Mouse (Mus musculus): Measurements from ENCODE around the gene Cdc37l1. TPM values are rescaled to one million over a fixed set of nuclear protein-coding genes. Genes with fewer than 3 reads are reported as not detected.
"Not testable (repeated sequence)": the region's sequence is repeated elsewhere in the genome, so short reads cannot be mapped to it uniquely, and the experiment has no call there.

Gene Cdc37l1
- total RNA-seq, 2 experiments from 2014 or later, result 33.2 to 39.2 TPM

GRCm38 (mm10) chr19:29000321-29000720 lies 10.2 kb downstream of the Cdc37l1 start:
- not testable (repeated sequence) for DNase-seq (ENCODE audit: low spot score in 2 of 2)

GRCm38 (mm10) chr19:29008069-29008706 lies 18.0 kb downstream of the Cdc37l1 start:
- no peak for DNase-seq (ENCODE audit: low spot score in 2 of 2)

GRCm38 (mm10) chr19:29009046-29009445 lies 18.9 kb downstream of the Cdc37l1 start:
- no peak for DNase-seq (ENCODE audit: low spot score in 2 of 2)

GRCm38 (mm10) chr19:29011355-29011990 lies 21.3 kb downstream of the Cdc37l1 start:
- DNase-seq (ENCODE audit: low spot score in 2 of 2), result no peak

- no peak for DNase-seq (ENCODE audit: low spot score in 2 of 2)
Observed at GRCm38 (mm10) chr19:29014466-29015055, 24.4 kb downstream of the Cdc37l1 start.

- DNase-seq (ENCODE audit: low spot score in 2 of 2), result no peak
Observed at GRCm38 (mm10) chr19:29015410-29016203, 25.5 kb downstream of the Cdc37l1 start.

- DNase-seq (ENCODE audit: low spot score in 2 of 2), result no peak
Observed at GRCm38 (mm10) chr19:29016204-29016765, 26.1 kb downstream of the Cdc37l1 start.

- DNase-seq (ENCODE audit: low spot score in 2 of 2), result no peak
Observed at GRCm38 (mm10) chr19:29016786-29017185, 26.6 kb downstream of the Cdc37l1 start.

GRCm38 (mm10) chr19:29019647-29020046 lies 29.5 kb downstream of the Cdc37l1 start:
- no peak for DNase-seq (ENCODE audit: low spot score in 2 of 2)

GRCm38 (mm10) chr19:29021754-29022345 lies 31.7 kb downstream of the Cdc37l1 start:
- DNase-seq (ENCODE audit: low spot score in 2 of 2), result no peak

GRCm38 (mm10) chr19:29024391-29024947 lies 34.3 kb downstream of the Cdc37l1 start:
- DNase-seq (ENCODE audit: low spot score in 2 of 2), result no peak

- no peak for DNase-seq (ENCODE audit: low spot score in 2 of 2)
Observed at GRCm38 (mm10) chr19:29031788-29032187, 41.6 kb downstream of the Cdc37l1 start.

GRCm38 (mm10) chr19:29032662-29033061 lies 42.5 kb downstream of the Cdc37l1 start:
- no peak for DNase-seq (ENCODE audit: low spot score in 2 of 2)

- no peak for DNase-seq (ENCODE audit: low spot score in 2 of 2)
Observed at GRCm38 (mm10) chr19:29037026-29037425, 46.9 kb downstream of the Cdc37l1 start.

- no peak for DNase-seq (ENCODE audit: low spot score in 2 of 2)
Observed at GRCm38 (mm10) chr19:29037541-29037940, 47.4 kb downstream of the Cdc37l1 start.

GRCm38 (mm10) chr19:29039334-29039733 lies 49.2 kb downstream of the Cdc37l1 start:
- DNase-seq (ENCODE audit: low spot score in 2 of 2), result no peak

GRCm38 (mm10) chr19:29040206-29040605 lies 50.1 kb downstream of the Cdc37l1 start:
- no peak for DNase-seq (ENCODE audit: low spot score in 2 of 2)

- DNase-seq (ENCODE audit: low spot score in 2 of 2), result no peak
Observed at GRCm38 (mm10) chr19:29042143-29042542, 52.0 kb downstream of the Cdc37l1 start.

- no peak for DNase-seq (ENCODE audit: low spot score in 2 of 2)
Observed at GRCm38 (mm10) chr19:29042647-29043046, 52.5 kb downstream of the Cdc37l1 start.

- DNase-seq (ENCODE audit: low spot score in 2 of 2), result no peak
Observed at GRCm38 (mm10) chr19:29044353-29044768, 54.2 kb downstream of the Cdc37l1 start.

GRCm38 (mm10) chr19:29045369-29045768 lies 55.2 kb downstream of the Cdc37l1 start:
- DNase-seq (ENCODE audit: low spot score in 2 of 2), result no peak
